Mouse (Mus musculus) adrenal gland, postnatal 36 days (tissue): ENCODE measurements around the gene Trim17. TPM values are rescaled to one million over a fixed set of nuclear protein-coding genes. Genes with fewer than 3 reads are reported as not detected.
A peak's percentile ranks its signal among the peaks of the same experiment; 100 is the strongest.

Experiments
- DNase-seq, 2 experiments: peaks; one replicate each; pipeline ENCODE4 v3.0.0; 2021; ENCODE audit warnings: mixed read lengths in 1 of 2
- microRNA-seq: library from miRNA; unstranded; fragments of <30 nt; microRNA quantifications from one replicate; pipeline ENCODE4 v1.2.0, GENCODE M21; 2021
- total RNA-seq, 2 experiments: library from RNA; stranded (reverse); gene quantifications; 2 replicates each; pipeline ENCODE4 v1.2.3; 2021

The Trim17 gene
- total RNA-seq, 2 experiments from 2014 or later, result 0.10 to 0.26 TPM

DNA sequence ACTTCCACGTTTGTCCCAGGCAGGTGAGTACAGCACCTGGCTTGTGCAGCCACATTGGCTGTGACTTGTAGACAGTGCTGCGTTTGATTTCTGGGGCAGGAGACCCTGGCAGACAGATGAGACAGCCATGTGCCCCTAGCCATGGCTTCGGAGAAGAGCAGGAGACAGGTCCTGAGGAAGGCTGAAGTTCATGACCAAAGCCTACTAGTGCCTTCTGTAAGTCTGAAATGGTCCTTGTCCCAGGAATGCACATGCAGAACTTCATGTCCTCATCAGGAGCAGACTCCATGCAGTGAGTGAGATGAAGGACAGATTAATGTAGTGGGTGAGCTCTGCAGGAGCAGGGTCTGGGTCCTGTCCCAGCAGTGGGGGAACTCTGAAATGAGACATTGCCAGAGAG, 37.4 kb downstream of the Trim17 start:
- no peak for DNase-seq

DNA sequence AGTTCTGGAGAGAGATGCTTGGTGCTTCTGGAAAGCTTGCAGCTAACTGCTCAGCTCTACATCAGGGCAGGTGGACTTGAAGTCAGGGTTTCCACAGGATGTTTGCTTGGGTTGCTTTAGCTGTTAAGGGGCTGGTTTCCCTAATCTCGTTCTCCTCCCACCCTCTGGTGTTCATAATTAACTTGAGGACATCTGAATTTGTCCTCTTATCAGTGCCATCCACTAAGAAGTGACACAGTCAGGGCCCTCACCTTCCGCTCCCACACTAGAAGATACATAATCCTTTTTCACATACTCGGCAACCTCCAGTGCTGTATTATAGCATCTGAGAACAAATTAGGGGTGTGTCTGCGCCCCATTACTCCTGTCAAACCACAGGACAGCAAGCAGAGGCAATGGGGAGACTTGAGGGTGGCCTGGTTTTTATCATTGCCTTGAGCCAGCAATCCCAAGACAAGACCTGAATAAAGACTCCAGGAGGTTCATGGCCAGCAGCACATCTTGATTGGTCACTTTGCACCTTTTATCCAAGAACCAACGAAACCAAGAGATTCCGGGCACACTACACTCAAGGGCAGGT, 38.7 kb downstream of the Trim17 start:
- DNase-seq, result no peak

GRCm38 (mm10) chr11:58994337-58994826, 39.9 kb downstream of the Trim17 start:
- DNase-seq, result peak; percentile 58 to 77

DNA sequence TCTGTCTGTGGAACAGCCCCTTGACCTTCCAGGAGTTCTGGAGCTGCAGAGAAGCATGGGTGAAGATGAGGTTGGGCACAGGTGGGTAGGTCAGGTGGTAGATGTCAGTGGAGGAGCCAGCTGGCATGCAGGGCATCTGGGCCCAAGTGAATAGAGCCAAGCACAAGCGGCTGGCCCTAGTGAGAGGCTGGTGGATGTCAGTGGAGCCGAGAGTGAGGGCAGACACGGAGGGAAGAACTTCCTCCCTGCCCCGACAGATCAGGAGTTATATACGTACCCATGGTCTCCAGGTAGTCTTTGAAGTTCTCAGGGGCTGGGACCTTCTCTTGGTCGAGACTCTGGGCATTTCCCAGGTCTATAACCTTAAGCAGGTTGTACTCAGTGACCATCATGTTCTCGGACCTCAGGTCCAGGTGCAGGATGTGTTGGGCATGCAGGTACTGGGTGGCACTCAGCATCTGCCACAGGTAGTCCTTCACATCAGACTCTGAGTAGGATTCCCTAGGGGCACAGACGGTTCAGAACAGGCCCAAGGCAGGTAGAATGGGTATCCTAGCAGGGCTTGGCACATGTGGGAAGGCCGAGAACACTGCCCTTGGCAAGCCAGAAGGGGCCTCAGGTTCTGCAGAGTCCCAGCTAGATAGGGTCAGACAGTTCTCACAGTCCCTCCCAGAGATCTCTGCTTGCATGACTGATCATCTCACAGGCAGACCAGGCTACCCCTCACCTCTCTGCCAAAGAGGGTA, 40.7 kb downstream of the Trim17 start:
- no peak for DNase-seq

GRCm38 (mm10) chr11:58995807-58996370, 41.4 kb downstream of the Trim17 start:
- DNase-seq, result no peak

DNA sequence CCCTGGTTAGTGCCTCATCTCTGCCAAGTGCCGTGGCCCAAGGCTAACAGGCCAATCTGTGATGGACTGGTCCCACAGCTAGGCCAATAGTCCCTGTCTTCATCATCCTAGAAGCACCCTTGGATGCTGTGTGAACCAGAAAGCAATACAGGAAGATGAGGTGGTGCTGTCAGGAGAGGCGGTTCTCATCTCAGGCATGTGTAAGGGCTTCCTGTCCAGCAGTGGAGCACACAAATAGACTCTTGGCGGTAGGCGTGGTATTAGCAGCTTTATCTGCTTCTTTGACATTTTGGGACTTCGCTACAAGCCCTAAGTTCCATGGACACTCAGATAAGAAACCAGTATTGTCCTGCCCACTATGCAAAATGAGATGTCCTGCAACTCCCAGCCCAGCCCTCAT, 43.1 kb downstream of the Trim17 start:
- no peak for DNase-seq

DNA sequence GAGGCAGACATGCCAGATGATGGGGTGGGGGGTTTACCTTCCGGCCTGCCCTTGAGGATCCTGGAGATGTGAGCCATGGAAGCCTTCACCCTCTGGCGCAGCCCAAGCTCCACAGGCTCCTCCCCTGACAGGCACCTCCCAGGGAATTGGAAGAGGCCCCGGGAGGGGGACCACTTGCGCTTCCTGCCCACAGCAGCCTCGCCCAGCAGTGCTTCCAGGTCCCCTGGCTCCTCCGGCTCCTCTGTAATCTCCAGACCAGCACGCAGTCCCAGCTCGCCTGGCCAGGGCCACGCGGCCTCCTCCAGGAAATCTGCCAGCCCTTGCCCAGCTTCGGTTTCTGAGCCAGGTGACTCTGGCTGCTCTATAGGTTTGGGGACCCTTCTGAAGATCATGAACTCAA, 44.7 kb downstream of the Trim17 start:
- no peak for DNase-seq

DNA sequence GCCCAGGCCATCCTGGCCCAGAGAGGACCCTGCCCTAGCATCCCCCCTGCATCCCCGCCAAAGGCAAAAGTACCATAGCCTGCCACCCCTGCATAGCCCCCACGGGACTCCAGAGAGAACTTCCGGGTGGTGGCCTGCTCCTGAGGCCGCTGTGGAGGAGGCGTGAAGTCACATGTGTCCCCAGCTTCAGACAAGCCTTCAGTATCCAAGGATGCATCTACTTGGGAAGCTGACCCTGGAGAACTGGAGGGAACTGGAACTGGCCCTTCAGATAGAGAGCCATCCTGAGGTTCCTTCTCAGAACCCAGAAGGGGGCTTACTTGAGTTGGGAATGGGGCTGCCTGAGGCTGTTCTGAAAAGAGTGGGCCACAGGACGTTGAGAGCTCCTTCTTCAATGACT, 45.3 kb downstream of the Trim17 start:
- no peak for DNase-seq

- DNase-seq, result no peak
Observed at GRCm38 (mm10) chr11:59000635-59001034, 46.1 kb downstream of the Trim17 start.

DNA sequence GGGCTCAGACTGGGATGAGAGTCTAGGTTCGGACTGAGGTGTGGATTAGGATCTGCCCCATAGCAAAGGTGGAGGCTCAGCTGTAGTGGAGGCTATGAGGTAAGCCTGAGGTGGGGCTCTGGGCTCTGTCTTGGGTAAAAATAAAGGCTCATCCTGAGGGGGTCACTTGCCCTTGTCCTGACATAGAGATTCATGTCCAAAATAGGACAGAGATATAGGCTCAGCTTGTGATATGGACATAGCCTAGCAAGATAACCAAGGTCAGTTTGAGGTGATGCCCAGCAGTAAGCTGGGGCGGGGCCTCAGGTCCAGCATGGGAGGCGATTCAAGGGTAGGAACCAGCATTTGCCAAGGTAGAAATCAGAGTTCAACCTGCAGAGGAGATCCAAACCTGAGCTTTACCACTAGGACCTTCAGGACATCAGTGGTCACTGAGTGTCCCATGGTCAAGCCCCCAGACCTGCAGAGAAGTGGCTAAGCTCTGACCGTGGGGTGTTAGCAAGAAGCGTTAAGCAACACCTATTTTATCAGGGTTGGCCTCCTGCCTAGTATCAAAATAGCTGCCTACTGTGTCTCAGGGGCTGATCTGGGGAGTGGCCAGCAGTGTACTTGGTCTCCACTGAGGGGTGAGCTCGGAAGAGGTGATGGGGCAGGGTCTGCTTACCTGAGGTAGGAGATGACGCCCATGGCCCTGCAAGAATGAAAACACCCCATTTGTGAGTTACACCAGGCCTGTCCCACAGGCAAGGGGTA, 48.0 kb downstream of the Trim17 start:
- no peak for DNase-seq

DNA sequence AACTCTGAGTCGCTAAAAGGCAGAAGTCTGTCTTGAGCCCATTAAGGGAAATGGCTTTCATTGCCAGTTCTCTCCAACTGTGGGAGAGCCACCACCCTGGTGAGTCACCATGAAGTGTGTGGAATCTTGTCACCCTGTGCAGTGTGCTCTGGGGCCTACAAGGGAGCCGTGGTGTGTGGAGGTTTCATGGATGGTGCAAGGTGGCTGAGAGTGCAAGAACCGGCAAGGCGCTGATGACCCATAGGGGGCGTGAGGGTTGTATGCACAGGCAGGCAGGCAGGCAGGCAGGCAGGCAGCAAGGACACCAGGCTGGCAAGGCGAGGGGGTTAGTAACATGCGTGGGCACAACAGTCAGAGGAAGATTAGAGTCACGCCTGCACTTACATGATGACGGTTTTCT, 60.6 kb downstream of the Trim17 start:
- peak; percentile 75 to 79 for DNase-seq

Small RNA genes lying within 50 kb of the gene (microRNA-seq; reads per million reads assigned to microRNA genes)
- not detected for gene Gm44313

Other genes with a start within 250 kb of the Trim17 start
- not detected for gene Olfr318, start 230.7 kb upstream of the Trim17 start, total RNA-seq
- gene Olfr317, start 215.5 kb upstream of the Trim17 start, total RNA-seq, result not detected
- gene Olfr316, start 202.0 kb upstream of the Trim17 start, total RNA-seq, result not detected
- gene Olfr315, start 181.5 kb upstream of the Trim17 start, total RNA-seq, result not detected
- gene Olfr314, start 171.7 kb upstream of the Trim17 start, total RNA-seq, result not detected
- gene Fam183b, start 152.7 kb upstream of the Trim17 start, total RNA-seq, result 1 to 10 TPM; 1.4 to 2.4 TPM
- not detected for gene Olfr313, start 139.7 kb upstream of the Trim17 start, total RNA-seq
- not detected for gene Olfr312, start 125.4 kb upstream of the Trim17 start, total RNA-seq
- not detected for gene Olfr311, start 115.4 kb upstream of the Trim17 start, total RNA-seq
- 1 to 10 TPM; 3.3 to 3.6 TPM for gene Gm12258, start 107.5 kb upstream of the Trim17 start, total RNA-seq
- gene 2810021J22Rik, start 87.5 kb upstream of the Trim17 start, total RNA-seq, result 1 to 10 TPM; 4.4 to 6.2 TPM
- 1 to 10 TPM; 3.1 to 3.2 TPM for gene Zfp39, start 50.5 kb upstream of the Trim17 start, total RNA-seq
- gene Btnl10, start 36.8 kb upstream of the Trim17 start, total RNA-seq, result not detected
- gene Rnf187, start 15.8 kb upstream of the Trim17 start, total RNA-seq, result 100 to 1,000 TPM; 173 to 181 TPM
- gene Hist3h2ba, start 5.8 kb upstream of the Trim17 start, total RNA-seq, result 1 to 10 TPM; 4.5 to 5.8 TPM
- gene Hist3h2a, start within 50 bp of the Trim17 start, total RNA-seq, result 10 to 100 TPM; 20.0 to 21.8 TPM
- gene Trim11, start 23.4 kb downstream of the Trim17 start, total RNA-seq, result 10 to 100 TPM; 23.7 to 25.5 TPM
- gene Obscn, start 181.7 kb downstream of the Trim17 start, total RNA-seq, result under 1 TPM; 0.93 to 0.95 TPM
- 10 to 100 TPM; 18.5 to 22.2 TPM for gene Iba57, start 209.1 kb downstream of the Trim17 start, total RNA-seq
- gene Gjc2, start 228.5 kb downstream of the Trim17 start, total RNA-seq, result under 1 TPM; 0.40 TPM
- gene Guk1, start 237.5 kb downstream of the Trim17 start, total RNA-seq, result 10 to 100 TPM; 62.2 to 68.3 TPM
- 10 to 100 TPM; 46.1 to 60.7 TPM for gene Mrpl55, start 247.8 kb downstream of the Trim17 start, total RNA-seq